Mouse (Mus musculus) limb, embryonic 10.5 days (tissue): ENCODE results near the gene Sertad3. TPM values are rescaled to one million over a fixed set of nuclear protein-coding genes. Genes with fewer than 3 reads are reported as not detected.

Source experiments
- DNase-seq: peaks from one replicate; pipeline ENCODE4 v3.0.0-alpha.2; 2017; ENCODE audit warnings: low spot score
- H3K27ac ChIP-seq: fragments of 300-500 bp; sonication (generic); 2 replicates; pipeline ENCODE4 v1.5.1; 2016; ENCODE audit warnings: mild to moderate bottlenecking
- H3K27me3 ChIP-seq: fragments of 300-500 bp; sonication (generic); 2 replicates; pipeline ENCODE4 v1.6.1; 2016; ENCODE audit warnings: low read depth, mild to moderate bottlenecking; ENCODE audit not compliant: poor library complexity, severe bottlenecking
- H3K36me3 ChIP-seq: fragments of 300-500 bp; sonication (generic); 2 replicates; pipeline ENCODE4 v1.6.1; 2016; ENCODE audit warnings: mild to moderate bottlenecking, moderate library complexity
- H3K4me1 ChIP-seq: fragments of 300-500 bp; sonication (generic); 2 replicates; pipeline ENCODE4 v1.6.1; 2016
- H3K4me3 ChIP-seq: fragments of 300-500 bp; sonication (generic); 2 replicates; pipeline ENCODE4 v1.5.1; 2016; ENCODE audit warnings: mild to moderate bottlenecking, moderate library complexity
- H3K9me3 ChIP-seq: fragments of 300-500 bp; sonication (generic); replicated peaks from 2 replicates; pipeline ENCODE4 v1.6.1; 2016; ENCODE audit warnings: mild to moderate bottlenecking
- WGBS: fragments of 180-500 bp; shearing (Covaris S2); methylation state at CpG from one replicate; pipeline ENCODE4 v1.1.7; 2016; 5-methylcytosine and 5-hydroxymethylcytosine counted together
- polyA plus RNA-seq: library from polyadenylated mRNA; unstranded; fragments of >200 nt; fragmentation: Nextera tagmentation; extraction: Ambion mirVana; gene quantifications from 2 replicates; pipeline ENCODE4 v1.2.1, GENCODE M21; 2016

Sertad3 gene
- polyA plus RNA-seq, 1 experiment from 2014 or later, result 29.7 TPM

DNA sequence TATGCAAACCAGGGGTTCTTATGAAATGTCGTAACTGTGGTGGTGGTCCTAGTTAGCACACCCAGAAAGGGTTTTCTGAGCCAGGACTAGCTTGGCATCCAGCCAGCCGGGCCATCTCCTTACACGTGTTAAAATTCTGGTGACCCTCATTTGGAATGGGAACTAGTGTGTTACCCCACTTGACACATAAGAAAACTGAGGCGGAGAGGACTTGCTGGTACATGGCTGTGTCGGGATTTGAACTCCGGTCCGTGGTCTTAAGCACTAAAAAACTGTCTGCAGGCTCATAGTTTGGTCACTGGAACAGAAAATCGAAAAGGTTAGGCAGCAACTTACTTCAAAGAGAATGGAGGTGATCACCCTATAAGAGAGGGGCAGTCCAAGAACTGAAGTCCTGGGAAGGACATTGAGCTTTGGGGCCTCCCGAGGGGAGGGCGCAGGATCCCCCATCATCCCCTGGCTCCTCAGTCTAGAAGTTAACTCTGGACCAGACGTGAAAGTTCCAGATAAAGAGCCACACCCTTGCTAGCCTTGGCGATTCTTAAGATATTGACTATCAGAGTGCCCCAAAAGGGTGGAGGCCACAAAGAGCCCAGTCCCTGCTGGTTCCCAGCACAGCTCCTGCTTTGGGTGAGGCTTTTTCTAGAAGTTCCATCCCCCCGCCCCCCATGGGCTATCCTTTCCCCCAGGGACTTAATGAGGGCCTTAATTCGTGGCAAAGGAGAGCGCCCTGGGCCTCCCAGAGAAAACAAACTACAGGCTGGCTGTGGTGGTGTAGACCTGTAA, 25.0 kb upstream of the Sertad3 start:
- no peaks in the 10 kb centered on the region for H3K36me3 ChIP-seq
- H3K27ac ChIP-seq, result peak overlapping the region; percentile 59
- 58% methylated on average over 15 of the region's 15 CpGs for WGBS
- peak overlapping the region; percentile 61 for H3K4me3 ChIP-seq
- peaks cover 20% of the 10 kb centered on the region for H3K4me1 ChIP-seq
- DNase-seq, result no peak
- H3K9me3 ChIP-seq, result no peaks in the 10 kb centered on the region
- H3K27me3 ChIP-seq, result peaks cover 47% of the 10 kb centered on the region

DNA sequence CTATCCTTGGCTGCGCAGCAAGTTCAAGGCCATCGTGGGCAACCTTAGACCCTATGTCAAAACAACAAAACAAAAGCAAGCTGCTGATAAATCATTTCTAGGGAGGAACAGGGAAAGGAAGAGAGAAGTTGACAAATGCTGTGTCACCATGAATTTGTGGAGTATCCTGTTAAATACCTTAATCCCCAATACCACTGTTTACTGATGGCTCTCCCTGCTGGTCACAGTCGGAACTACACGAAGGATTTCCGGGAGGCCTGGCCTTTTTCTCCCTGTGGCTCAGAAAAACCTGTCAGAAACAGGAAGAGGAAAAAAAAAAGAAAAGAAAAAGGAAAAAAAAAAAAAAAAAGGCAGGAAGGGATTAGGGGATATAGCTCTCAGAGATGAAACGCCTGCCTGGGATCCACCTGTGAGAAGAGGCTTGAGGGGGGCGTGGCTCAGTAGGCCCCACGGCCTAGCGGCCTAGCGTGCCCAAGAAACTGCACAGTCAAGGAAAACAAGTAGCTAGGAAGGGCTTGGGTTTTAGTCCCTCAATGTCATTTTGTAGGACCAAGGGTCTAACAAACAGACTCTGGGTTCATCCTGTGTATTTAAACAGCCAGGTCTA, 24.2 kb upstream of the Sertad3 start:
- 64% methylated on average over 10 of the region's 10 CpGs for WGBS

GRCm38 (mm10) chr7:27451359-27451758, 22.2 kb upstream of the Sertad3 start:
- H3K4me3 ChIP-seq, result no peak overlapping the region
- H3K27ac ChIP-seq, result no peak overlapping the region
- no peaks in the 10 kb centered on the region for H3K36me3 ChIP-seq
- 94% methylated on average over 2 of the region's 2 CpGs for WGBS
- no peaks in the 10 kb centered on the region for H3K9me3 ChIP-seq
- H3K4me1 ChIP-seq, result peaks cover 15% of the 10 kb centered on the region
- DNase-seq, result no peak
- peaks cover 20% of the 10 kb centered on the region for H3K27me3 ChIP-seq

More for the DNA sequence above, 24.2 kb upstream of the Sertad3 start:
- no peaks in the 10 kb centered on the region for H3K9me3 ChIP-seq
- peaks cover 40% of the 10 kb centered on the region for H3K27me3 ChIP-seq
- no peak overlapping the region for H3K4me3 ChIP-seq
- no peaks in the 10 kb centered on the region for H3K36me3 ChIP-seq
- peaks cover 20% of the 10 kb centered on the region for H3K4me1 ChIP-seq
- H3K27ac ChIP-seq, result no peak overlapping the region
- peak; percentile 68 for DNase-seq

GRCm38 (mm10) chr7:27452206-27452770, 21.3 kb upstream of the Sertad3 start:
- Histone ChIP-seq H3K9me3 (no peaks in the 10 kb centered on the region), H3K27me3 (peaks cover 11% of the 10 kb centered on the region), H3K4me3 (no peak overlapping the region), H3K4me1 (peaks cover 9% of the 10 kb centered on the region), H3K27ac (no peak overlapping the region), H3K36me3 (no peaks in the 10 kb centered on the region)
- DNase-seq, result no peak
- WGBS, result 66% methylated on average over 13 of the region's 13 CpGs

- 82% methylated on average over 10 of the region's 10 CpGs for WGBS
- H3K27ac ChIP-seq, result no peak overlapping the region
- H3K4me3 ChIP-seq, result no peak overlapping the region
These were observed 19.0 kb upstream of the Sertad3 start for GRCm38 (mm10) chr7:27454461-27455121.

DNA sequence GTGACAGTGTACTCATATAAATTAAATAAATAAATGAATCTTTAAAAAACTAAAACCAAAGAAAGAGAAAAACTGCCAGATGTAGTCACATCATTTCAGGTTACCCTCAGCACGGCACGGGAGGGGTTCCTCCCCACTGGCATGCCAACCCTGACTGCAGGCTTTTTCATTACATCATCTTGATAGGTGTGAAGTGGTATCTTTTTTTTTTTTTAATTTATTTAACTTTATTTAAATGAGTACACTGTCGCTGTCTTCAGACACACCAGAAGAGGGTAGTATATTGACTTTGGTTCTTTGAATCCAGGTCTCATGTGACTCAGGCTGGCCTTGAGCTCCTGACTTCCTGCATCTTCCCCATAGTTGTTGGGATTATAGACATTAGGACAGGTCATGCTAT, 18.3 kb upstream of the Sertad3 start:
- no peak overlapping the region for H3K4me3 ChIP-seq
- no peak for DNase-seq
- 91% methylated on average over 3 of the region's 3 CpGs for WGBS
- H3K36me3 ChIP-seq, result no peaks in the 10 kb centered on the region
- H3K27ac ChIP-seq, result no peak overlapping the region
- no peaks in the 10 kb centered on the region for H3K4me1 ChIP-seq
- no peaks in the 10 kb centered on the region for H3K9me3 ChIP-seq
- no peaks in the 10 kb centered on the region for H3K27me3 ChIP-seq

More at GRCm38 (mm10) chr7:27454461-27455121, 19.0 kb upstream of the Sertad3 start:
- no peaks in the 10 kb centered on the region for H3K27me3 ChIP-seq
- DNase-seq, result no peak
- H3K4me1 ChIP-seq, result no peaks in the 10 kb centered on the region
- H3K9me3 ChIP-seq, result no peaks in the 10 kb centered on the region
- no peaks in the 10 kb centered on the region for H3K36me3 ChIP-seq

DNA sequence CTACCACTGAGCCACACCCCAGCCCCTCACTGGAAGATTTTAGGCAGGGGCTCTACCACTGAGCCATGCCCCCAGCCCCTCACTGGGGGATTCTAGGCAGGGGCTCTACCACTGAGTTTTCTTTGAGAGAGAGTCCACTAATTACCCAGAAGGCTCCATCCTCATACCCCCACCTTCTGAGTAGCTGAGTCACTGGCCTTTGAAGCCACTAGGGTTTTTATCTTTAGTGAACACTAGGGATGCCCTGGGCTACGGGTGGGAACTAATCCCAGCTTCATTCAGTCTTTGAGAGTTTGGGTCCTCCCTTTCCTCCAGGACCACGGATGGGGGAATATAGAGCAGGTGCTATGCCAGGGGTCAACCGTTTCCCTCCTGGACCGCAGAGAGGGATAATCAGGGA, 15.0 kb upstream of the Sertad3 start:
- no peak overlapping the region for H3K27ac ChIP-seq
- no peaks in the 10 kb centered on the region for H3K9me3 ChIP-seq
- WGBS, result 89% methylated on average over 4 of the region's 4 CpGs
- DNase-seq, result no peak
- no peaks in the 10 kb centered on the region for H3K4me1 ChIP-seq
- H3K4me3 ChIP-seq, result no peak overlapping the region
- H3K27me3 ChIP-seq, result no peaks in the 10 kb centered on the region
- no peaks in the 10 kb centered on the region for H3K36me3 ChIP-seq

DNA sequence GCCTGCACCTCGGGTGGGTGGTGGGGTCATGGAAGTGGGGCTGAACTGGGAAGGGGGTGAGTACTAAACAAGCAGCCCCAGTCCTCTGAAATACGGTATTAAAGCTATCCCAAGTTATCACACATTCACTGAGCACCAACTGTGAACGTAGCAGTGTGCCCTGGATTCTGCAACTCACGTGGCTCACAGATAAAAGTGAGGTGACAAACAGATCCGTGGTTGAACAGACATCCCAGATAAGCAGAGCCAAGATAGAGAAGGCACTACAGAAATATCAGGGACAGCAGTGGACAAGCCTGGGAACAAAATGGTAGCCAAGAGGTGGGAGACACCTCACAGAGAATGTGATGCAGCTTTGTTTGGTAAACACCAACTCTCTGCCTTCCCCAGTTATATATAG, 13.9 kb upstream of the Sertad3 start:
- WGBS, result 93% methylated on average over 5 of the region's 5 CpGs
- no peak overlapping the region for H3K4me3 ChIP-seq
- no peaks in the 10 kb centered on the region for H3K4me1 ChIP-seq
- no peaks in the 10 kb centered on the region for H3K27me3 ChIP-seq
- H3K36me3 ChIP-seq, result no peaks in the 10 kb centered on the region
- no peak for DNase-seq
- H3K27ac ChIP-seq, result no peak overlapping the region
- no peaks in the 10 kb centered on the region for H3K9me3 ChIP-seq

DNA sequence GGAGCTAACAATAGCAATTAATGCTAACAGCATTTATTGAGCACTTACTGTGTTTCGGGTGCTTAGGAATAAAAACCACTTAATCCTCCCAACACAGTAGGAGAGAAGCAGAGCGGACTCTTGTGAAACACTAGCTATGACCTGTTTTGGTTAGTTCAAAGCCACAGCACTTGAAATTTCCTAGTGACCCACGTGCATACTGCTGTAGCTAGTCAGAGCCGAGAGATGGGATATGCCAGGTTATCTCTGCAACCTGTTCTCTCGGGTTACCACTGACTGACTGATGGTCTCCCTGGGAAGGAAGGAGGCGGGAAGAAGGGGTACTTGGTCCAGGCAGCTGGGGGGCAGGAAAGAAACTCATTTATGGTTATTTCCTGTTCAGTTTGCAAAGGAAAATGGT, 13.1 kb upstream of the Sertad3 start:
- no peaks in the 10 kb centered on the region for H3K9me3 ChIP-seq
- no peaks in the 10 kb centered on the region for H3K4me1 ChIP-seq
- no peaks in the 10 kb centered on the region for H3K36me3 ChIP-seq
- no peak overlapping the region for H3K4me3 ChIP-seq
- 84% methylated on average over 6 of the region's 6 CpGs for WGBS
- DNase-seq, result no peak
- no peaks in the 10 kb centered on the region for H3K27me3 ChIP-seq
- H3K27ac ChIP-seq, result no peak overlapping the region

DNA sequence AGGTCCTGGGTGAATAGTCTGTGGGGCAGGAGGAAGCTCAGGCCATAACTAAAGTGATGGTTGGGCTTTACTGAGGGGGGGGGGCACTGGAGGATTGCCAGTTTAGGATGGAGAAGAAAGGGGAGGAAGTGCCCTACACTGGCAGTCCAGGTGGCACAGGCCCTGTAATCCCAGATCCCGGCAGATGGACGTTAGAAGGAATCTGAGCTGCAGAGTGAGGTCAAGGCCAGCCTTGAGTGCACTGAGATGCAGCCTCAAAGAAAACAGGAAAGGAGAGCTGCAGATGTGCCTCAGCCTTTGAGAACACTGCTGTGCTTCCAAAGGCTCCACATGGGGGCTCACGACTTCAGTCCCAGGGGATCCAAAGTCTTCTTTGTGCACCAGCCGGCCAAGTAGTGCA, 5.9 kb upstream of the Sertad3 start:
- Histone ChIP-seq H3K36me3 (no peaks in the 10 kb centered on the region), H3K4me3 (no peak overlapping the region), H3K4me1 (peaks cover 4% of the 10 kb centered on the region), H3K27ac (no peak overlapping the region), H3K27me3 (no peaks in the 10 kb centered on the region), H3K9me3 (no peaks in the 10 kb centered on the region)
- no peak for DNase-seq
- WGBS, result 61% methylated on average over 4 of the region's 4 CpGs

GRCm38 (mm10) chr7:27471390-27472120, 2.0 kb upstream of the Sertad3 start:
- WGBS, result 89% methylated on average over 11 of the region's 11 CpGs
- Histone ChIP-seq H3K27ac (no peak overlapping the region), H3K4me3 (no peak overlapping the region), H3K27me3 (no peaks in the 10 kb centered on the region), H3K4me1 (peaks cover 13% of the 10 kb centered on the region), H3K9me3 (no peaks in the 10 kb centered on the region), H3K36me3 (peaks cover 9% of the 10 kb centered on the region)
- DNase-seq, result no peak

GRCm38 (mm10) chr7:27472596-27472995, 972 bp upstream of the Sertad3 start:
- peaks cover 13% of the 10 kb centered on the region for H3K4me1 ChIP-seq
- H3K27ac ChIP-seq, result peak overlapping the region; percentile 91
- H3K36me3 ChIP-seq, result peaks cover 19% of the 10 kb centered on the region
- H3K9me3 ChIP-seq, result no peaks in the 10 kb centered on the region
- DNase-seq, result no peak
- peak overlapping the region; percentile 82 for H3K4me3 ChIP-seq
- no peaks in the 10 kb centered on the region for H3K27me3 ChIP-seq
- WGBS, result 55% methylated on average over 7 of the region's 7 CpGs
